Mouse (Mus musculus): ENCODE results near the gene Dicer1.

- TF ChIP-seq CTCF (IDR thresholded peaks at IDR 0.05; ENCODE audit: insufficient read depth, low read length) = no peak
- no peak for TF ChIP-seq POLR2A (IDR thresholded peaks at IDR 0.05; ENCODE audit: borderline replicate concordance, extremely low read depth, low read depth, low read length)
Observed at GRCm38 (mm10) chr12:104672406-104672805, 79.3 kb downstream of the Dicer1 start.
